Mouse (Mus musculus): Measurements from ENCODE around the gene Gab2. TPM values are rescaled to one million over a fixed set of nuclear protein-coding genes. Genes with fewer than 3 reads are reported as not detected.
"Not testable (repeated sequence)": the region's sequence is repeated elsewhere in the genome, so short reads cannot be mapped to it uniquely, and the experiment has no call there.

Gene Gab2
- polyA plus RNA-seq, 1 experiment: 1.8 TPM

GRCm38 (mm10) chr7:97245261-97245949 lies 164.0 kb downstream of the Gab2 start:
- H3ac ChIP-seq (ENCODE audit: control insufficient read depth, insufficient read length, low read depth): no peak overlapping the region
- H3K36me3 ChIP-seq (ENCODE audit: control insufficient read depth, insufficient read depth): no peaks in the 10 kb centered on the region
- H3K79me3 ChIP-seq (ENCODE audit: low read depth): no peaks in the 10 kb centered on the region
- no peaks in the 10 kb centered on the region for H3K79me2 ChIP-seq (ENCODE audit: control insufficient read depth, insufficient read depth)
- no peak overlapping the region for H3K4me3 ChIP-seq (ENCODE audit: insufficient read depth, poor library complexity, severe bottlenecking)
- no peak for TF ChIP-seq MYOG (IDR thresholded peaks at IDR 0.05; ENCODE audit: control insufficient read depth, extremely low read depth, insufficient read length)
- TF ChIP-seq FOSL1 (IDR thresholded peaks at IDR 0.05; ENCODE audit: insufficient read depth, low read length, poor library complexity, severe bottlenecking): no peak
- TF ChIP-seq CEBPB (IDR thresholded peaks at IDR 0.05; ENCODE audit: low read depth): no peak
- no peak for TF ChIP-seq CTCF (IDR thresholded peaks at IDR 0.05; ENCODE audit: control insufficient read depth, insufficient read depth, insufficient read length)
- TF ChIP-seq MYOD1 (IDR thresholded peaks at IDR 0.05; ENCODE audit: control insufficient read depth, insufficient read length, low read depth): no peak
- TF ChIP-seq MAX (IDR thresholded peaks at IDR 0.05): no peak
- TF ChIP-seq USF1 (IDR thresholded peaks at IDR 0.05; ENCODE audit: low read depth): no peak
- H3K27me3 ChIP-seq (ENCODE audit: control insufficient read depth, insufficient read depth, insufficient read length): no peaks in the 10 kb centered on the region

- not testable (repeated sequence) for H3K79me3 ChIP-seq (ENCODE audit: low read depth); H3K36me3 ChIP-seq (ENCODE audit: control insufficient read depth, insufficient read depth); H3K27me3 ChIP-seq (ENCODE audit: control insufficient read depth, insufficient read depth, insufficient read length); H3K4me3 ChIP-seq (ENCODE audit: insufficient read depth, poor library complexity, severe bottlenecking); H3ac ChIP-seq (ENCODE audit: control insufficient read depth, insufficient read length, low read depth); H3K79me2 ChIP-seq (ENCODE audit: control insufficient read depth, insufficient read depth)
Measured at GRCm38 (mm10) chr7:97245950-97246578, 164.7 kb downstream of the Gab2 start.

GRCm38 (mm10) chr7:97247661-97248060 lies 166.3 kb downstream of the Gab2 start:
- TF ChIP-seq USF1 (IDR thresholded peaks at IDR 0.05; ENCODE audit: low read depth) (no peak), MYOD1 (IDR thresholded peaks at IDR 0.05; ENCODE audit: control insufficient read depth, insufficient read length, low read depth) (no peak), FOSL1 (IDR thresholded peaks at IDR 0.05; ENCODE audit: insufficient read depth, low read length, poor library complexity, severe bottlenecking) (no peak), MYOG (IDR thresholded peaks at IDR 0.05; ENCODE audit: control insufficient read depth, extremely low read depth, insufficient read length) (no peak), MAX (IDR thresholded peaks at IDR 0.05) (no peak), CEBPB (IDR thresholded peaks at IDR 0.05; ENCODE audit: low read depth) (no peak), CTCF (IDR thresholded peaks at IDR 0.05; ENCODE audit: control insufficient read depth, insufficient read depth, insufficient read length) (no peak)
- H3ac ChIP-seq (ENCODE audit: control insufficient read depth, insufficient read length, low read depth): no peak overlapping the region
- H3K79me3 ChIP-seq (ENCODE audit: low read depth): no peaks in the 10 kb centered on the region
- H3K4me3 ChIP-seq (ENCODE audit: insufficient read depth, poor library complexity, severe bottlenecking): no peak overlapping the region
- no peaks in the 10 kb centered on the region for H3K27me3 ChIP-seq (ENCODE audit: control insufficient read depth, insufficient read depth, insufficient read length)
- no peaks in the 10 kb centered on the region for H3K36me3 ChIP-seq (ENCODE audit: control insufficient read depth, insufficient read depth)
- no peaks in the 10 kb centered on the region for H3K79me2 ChIP-seq (ENCODE audit: control insufficient read depth, insufficient read depth)

GRCm38 (mm10) chr7:97248136-97248535 lies 166.8 kb downstream of the Gab2 start:
- TF ChIP-seq MAX (IDR thresholded peaks at IDR 0.05): no peak
- TF ChIP-seq CTCF (IDR thresholded peaks at IDR 0.05; ENCODE audit: control insufficient read depth, insufficient read depth, insufficient read length): no peak
- no peak for TF ChIP-seq FOSL1 (IDR thresholded peaks at IDR 0.05; ENCODE audit: insufficient read depth, low read length, poor library complexity, severe bottlenecking)
- no peak for TF ChIP-seq MYOD1 (IDR thresholded peaks at IDR 0.05; ENCODE audit: control insufficient read depth, insufficient read length, low read depth)
- TF ChIP-seq USF1 (IDR thresholded peaks at IDR 0.05; ENCODE audit: low read depth): no peak
- no peak for TF ChIP-seq CEBPB (IDR thresholded peaks at IDR 0.05; ENCODE audit: low read depth)
- no peak for TF ChIP-seq MYOG (IDR thresholded peaks at IDR 0.05; ENCODE audit: control insufficient read depth, extremely low read depth, insufficient read length)
- H3K36me3 ChIP-seq (ENCODE audit: control insufficient read depth, insufficient read depth): no peaks in the 10 kb centered on the region
- H3K27me3 ChIP-seq (ENCODE audit: control insufficient read depth, insufficient read depth, insufficient read length): no peaks in the 10 kb centered on the region
- no peaks in the 10 kb centered on the region for H3K79me3 ChIP-seq (ENCODE audit: low read depth)
- H3ac ChIP-seq (ENCODE audit: control insufficient read depth, insufficient read length, low read depth): no peak overlapping the region
- H3K4me3 ChIP-seq (ENCODE audit: insufficient read depth, poor library complexity, severe bottlenecking): no peak overlapping the region
- H3K79me2 ChIP-seq (ENCODE audit: control insufficient read depth, insufficient read depth): no peaks in the 10 kb centered on the region

- TF ChIP-seq MYOD1 (IDR thresholded peaks at IDR 0.05; ENCODE audit: control insufficient read depth, insufficient read length, low read depth): no peak
- no peak for TF ChIP-seq CEBPB (IDR thresholded peaks at IDR 0.05; ENCODE audit: low read depth)
- TF ChIP-seq USF1 (IDR thresholded peaks at IDR 0.05; ENCODE audit: low read depth): no peak
- no peak for TF ChIP-seq CTCF (IDR thresholded peaks at IDR 0.05; ENCODE audit: control insufficient read depth, insufficient read depth, insufficient read length)
- TF ChIP-seq MYOG (IDR thresholded peaks at IDR 0.05; ENCODE audit: control insufficient read depth, extremely low read depth, insufficient read length): no peak
- no peak for TF ChIP-seq MAX (IDR thresholded peaks at IDR 0.05)
- no peak for TF ChIP-seq FOSL1 (IDR thresholded peaks at IDR 0.05; ENCODE audit: insufficient read depth, low read length, poor library complexity, severe bottlenecking)
Measured at GRCm38 (mm10) chr7:97251638-97252037, 170.3 kb downstream of the Gab2 start.

GRCm38 (mm10) chr7:97262541-97262940 lies 181.2 kb downstream of the Gab2 start:
- Histone ChIP-seq H3K27me3 (ENCODE audit: control insufficient read depth, insufficient read depth, insufficient read length) (no peaks in the 10 kb centered on the region), H3K4me3 (ENCODE audit: insufficient read depth, poor library complexity, severe bottlenecking) (no peak overlapping the region), H3K79me3 (ENCODE audit: low read depth) (no peaks in the 10 kb centered on the region), H3K36me3 (ENCODE audit: control insufficient read depth, insufficient read depth) (no peaks in the 10 kb centered on the region), H3K79me2 (ENCODE audit: control insufficient read depth, insufficient read depth) (no peaks in the 10 kb centered on the region), H3ac (ENCODE audit: control insufficient read depth, insufficient read length, low read depth) (no peak overlapping the region)
- TF ChIP-seq USF1 (IDR thresholded peaks at IDR 0.05; ENCODE audit: low read depth) (no peak), CTCF (IDR thresholded peaks at IDR 0.05; ENCODE audit: control insufficient read depth, insufficient read depth, insufficient read length) (no peak), MYOD1 (IDR thresholded peaks at IDR 0.05; ENCODE audit: control insufficient read depth, insufficient read length, low read depth) (no peak), FOSL1 (IDR thresholded peaks at IDR 0.05; ENCODE audit: insufficient read depth, low read length, poor library complexity, severe bottlenecking) (no peak), MYOG (IDR thresholded peaks at IDR 0.05; ENCODE audit: control insufficient read depth, extremely low read depth, insufficient read length) (no peak), CEBPB (IDR thresholded peaks at IDR 0.05; ENCODE audit: low read depth) (no peak), MAX (IDR thresholded peaks at IDR 0.05) (no peak)

More at GRCm38 (mm10) chr7:97251638-97252037, 170.3 kb downstream of the Gab2 start:
- H3K4me3 ChIP-seq (ENCODE audit: insufficient read depth, poor library complexity, severe bottlenecking): no peak overlapping the region
- H3K27me3 ChIP-seq (ENCODE audit: control insufficient read depth, insufficient read depth, insufficient read length): no peaks in the 10 kb centered on the region
- no peaks in the 10 kb centered on the region for H3K36me3 ChIP-seq (ENCODE audit: control insufficient read depth, insufficient read depth)
- H3K79me3 ChIP-seq (ENCODE audit: low read depth): no peaks in the 10 kb centered on the region
- no peaks in the 10 kb centered on the region for H3K79me2 ChIP-seq (ENCODE audit: control insufficient read depth, insufficient read depth)
- no peak overlapping the region for H3ac ChIP-seq (ENCODE audit: control insufficient read depth, insufficient read length, low read depth)

Measured in C2C12 (cell line).